Comparison of ENCODE assay signal across 8 mouse cellular contexts in genomic region chr1:140661404-140661787, GRCm38 (mm10).
DNase-seq lines count a peak whose midpoint lies in the region; ATAC-seq and TF ChIP-seq lines count a peak whose summit lies in the region.

No protein-coding gene starts in this region.

- no peaks in the 10 kb centered on the region for H3K27me3 ChIP-seq in heart, postnatal 0 days (ENCODE audit: control insufficient read depth, insufficient read depth, low read length)
- H3K27me3 ChIP-seq in heart, embryonic 12.5 days (replicated peaks), result no peaks in the 10 kb centered on the region
- H3K27me3 ChIP-seq in hindbrain, postnatal 0 days (ENCODE audit: insufficient read depth, low read length), result no peaks in the 10 kb centered on the region
- H3K27me3 ChIP-seq in stomach, embryonic 15.5 days (replicated peaks), result no peaks in the 10 kb centered on the region

- H3K9me3 ChIP-seq in heart, postnatal 0 days (replicated peaks; ENCODE audit: control insufficient read depth, low read length), result no peaks in the 10 kb centered on the region
- H3K9me3 ChIP-seq in heart, embryonic 12.5 days (replicated peaks), result no peaks in the 10 kb centered on the region
- H3K9me3 ChIP-seq in hindbrain, postnatal 0 days (ENCODE audit: low read length), result no peaks in the 10 kb centered on the region
- no peaks in the 10 kb centered on the region for H3K9me3 ChIP-seq in stomach, embryonic 15.5 days

- DNase-seq in heart, postnatal 0 days (ENCODE audit: low spot score), result no peak
- DNase-seq in 416B (ENCODE audit: low read depth) (peak; percentile 64), adipocyte (ENCODE audit: low spot score) (peak; percentile 48)
- DNase-seq in hindbrain, postnatal 0 days (ENCODE audit: low spot score), result peak; percentile 76
- DNase-seq in right cerebral cortex, postnatal 25 days, result no peak
- no peak for DNase-seq in yolk sac, embryonic 10.5 days (ENCODE audit: low spot score)

- peak overlapping the region; percentile 22; the same call in 1 of the 2 replicates for H3K4me3 ChIP-seq in heart, postnatal 0 days (ENCODE audit: low read depth, low read length)
- no peak overlapping the region for H3K4me3 ChIP-seq in heart, embryonic 12.5 days
- H3K4me3 ChIP-seq in hindbrain, postnatal 0 days (ENCODE audit: low read length), result peak overlapping the region; percentile 28
- H3K4me3 ChIP-seq in stomach, embryonic 15.5 days (replicated peaks), result 0 out of 2 replicates have a peak overlapping the region, but pooled peaks have one; percentile 15

- peak; percentile 62 for TF ChIP-seq CTCF in heart, postnatal 0 days (IDR thresholded peaks at IDR 0.05; ENCODE audit: low read depth)
- peak; percentile 76 for TF ChIP-seq CTCF in hindbrain, postnatal 0 days (IDR thresholded peaks at IDR 0.05; ENCODE audit: low read depth)

- H3K27ac ChIP-seq in heart, postnatal 0 days (ENCODE audit: low read depth), result no peak overlapping the region
- no peak overlapping the region for H3K27ac ChIP-seq in heart, embryonic 12.5 days (ENCODE audit: poor library complexity, severe bottlenecking)
- no peak overlapping the region for H3K27ac ChIP-seq in hindbrain, postnatal 0 days
- H3K27ac ChIP-seq in stomach, embryonic 15.5 days, result no peak overlapping the region

- peak overlapping the region; percentile 49 for H3K4me2 ChIP-seq in heart, postnatal 0 days (ENCODE audit: low read depth, low read length)
- H3K4me2 ChIP-seq in heart, embryonic 12.5 days, result no peak overlapping the region
- peak overlapping the region; percentile 50 for H3K4me2 ChIP-seq in hindbrain, postnatal 0 days (ENCODE audit: low read depth, low read length)
- peak overlapping the region; percentile 41 for H3K4me2 ChIP-seq in stomach, embryonic 15.5 days

- no peaks in the 10 kb centered on the region for H3K4me1 ChIP-seq in heart, postnatal 0 days (ENCODE audit: control insufficient read depth, insufficient read depth)
- H3K4me1 ChIP-seq in heart, embryonic 12.5 days (replicated peaks), result no peaks in the 10 kb centered on the region
- H3K4me1 ChIP-seq in hindbrain, postnatal 0 days (ENCODE audit: insufficient read depth, low read length), result no peaks in the 10 kb centered on the region
- H3K4me1 ChIP-seq in stomach, embryonic 15.5 days, result no peaks in the 10 kb centered on the region

- 26% methylated on average over 3 of the region's 3 CpGs for WGBS in heart, postnatal 0 days
- whole genome bisulfite sequencing in heart, embryonic 12.5 days, result 38% methylated on average over 3 of the region's 3 CpGs
- 18% methylated on average over 3 of the region's 3 CpGs for WGBS in hindbrain, postnatal 0 days
- WGBS in stomach, embryonic 15.5 days, result 15% methylated on average over 3 of the region's 3 CpGs

- no peaks in the 10 kb centered on the region for H3K36me3 ChIP-seq in heart, postnatal 0 days (replicated peaks; ENCODE audit: control insufficient read depth, insufficient read depth, low read length)
- H3K36me3 ChIP-seq in heart, embryonic 12.5 days, result no peaks in the 10 kb centered on the region
- no peaks in the 10 kb centered on the region for H3K36me3 ChIP-seq in hindbrain, postnatal 0 days (ENCODE audit: insufficient read depth, low read length)
- no peaks in the 10 kb centered on the region for H3K36me3 ChIP-seq in stomach, embryonic 15.5 days

- no peak for TF ChIP-seq EP300 in heart, postnatal 0 days (IDR thresholded peaks at IDR 0.05; ENCODE audit: low read depth)

- H3K9ac ChIP-seq in heart, postnatal 0 days (replicated peaks; ENCODE audit: low read depth, low read length), result no peak overlapping the region
- H3K9ac ChIP-seq in heart, embryonic 12.5 days, result no peak overlapping the region
- H3K9ac ChIP-seq in hindbrain, postnatal 0 days (replicated peaks; ENCODE audit: low read length), result peak overlapping the region; percentile 15; the same call in 1 of the 2 replicates
- H3K9ac ChIP-seq in stomach, embryonic 15.5 days, result no peak overlapping the region

- no peak for ATAC-seq in heart, postnatal 0 days (ENCODE audit: insufficient read depth, low read depth)
- ATAC-seq in heart, embryonic 12.5 days (ENCODE audit: insufficient number of reproducible peaks, low FRiP score), result no peak
- ATAC-seq in hindbrain, postnatal 0 days, result peak; percentile 70; the same call in 1 of the 2 replicates
- no peak for ATAC-seq in stomach, embryonic 15.5 days (ENCODE audit: insufficient read depth, low FRiP score, low read depth)

Comparison
In these comparisons a context has a peak if more than half of its experiments do, and no peak if none do; other contexts are left out.
1. DNase-seq: peak in 416B (single experiment), adipocyte (single experiment) and hindbrain, postnatal 0 days (single experiment); none in heart, postnatal 0 days (single experiment), right cerebral cortex, postnatal 25 days (single experiment) and yolk sac, embryonic 10.5 days (single experiment).